Mouse (Mus musculus) kidney, adult 8-10 months (tissue): ENCODE results near the gene Limch1.

ENCODE experiments used
- DNase-seq, 2 experiments: peaks; one replicate each; pipeline ENCODE4 v3.0.0; 2022

The Limch1 gene

GRCm38 (mm10) chr5:66786621-66787061, 41.0 kb downstream of the Limch1 start:
- no peak for DNase-seq

GRCm38 (mm10) chr5:66789041-66789440, 43.4 kb downstream of the Limch1 start:
- DNase-seq: no peak

GRCm38 (mm10) chr5:66791161-66791560, 45.5 kb downstream of the Limch1 start:
- no peak for DNase-seq

GRCm38 (mm10) chr5:66793251-66793650, 47.6 kb downstream of the Limch1 start:
- no peak for DNase-seq

- peak; percentile 23 to 59 for DNase-seq
Observed at GRCm38 (mm10) chr5:66797326-66797725, 51.7 kb downstream of the Limch1 start.

- DNase-seq: no peak
Observed at GRCm38 (mm10) chr5:66798135-66798534, 52.5 kb downstream of the Limch1 start.

GRCm38 (mm10) chr5:66798591-66799003, 53.0 kb downstream of the Limch1 start:
- DNase-seq: peak; percentile 14 to 46

- peak in 1 of 2 experiments; percentile 14 for DNase-seq
Observed at GRCm38 (mm10) chr5:66800243-66800642, 54.6 kb downstream of the Limch1 start.

GRCm38 (mm10) chr5:66800977-66801376, 55.4 kb downstream of the Limch1 start:
- DNase-seq: no peak

- no peak for DNase-seq
Observed at GRCm38 (mm10) chr5:66802196-66802595, 56.6 kb downstream of the Limch1 start.

- no peak for DNase-seq
Observed at GRCm38 (mm10) chr5:66806335-66806734, 60.7 kb downstream of the Limch1 start.

GRCm38 (mm10) chr5:66807737-66808136, 62.1 kb downstream of the Limch1 start:
- DNase-seq: no peak

GRCm38 (mm10) chr5:66809016-66809570, 63.5 kb downstream of the Limch1 start:
- no peak for DNase-seq

GRCm38 (mm10) chr5:66810396-66810795, 64.8 kb downstream of the Limch1 start:
- no peak for DNase-seq

- DNase-seq: no peak
Observed at GRCm38 (mm10) chr5:66814674-66815073, 69.0 kb downstream of the Limch1 start.

- no peak for DNase-seq
Observed at GRCm38 (mm10) chr5:66815877-66816276, 70.2 kb downstream of the Limch1 start.

GRCm38 (mm10) chr5:66816751-66817150, 71.1 kb downstream of the Limch1 start:
- no peak for DNase-seq

GRCm38 (mm10) chr5:66817184-66817956, 71.7 kb downstream of the Limch1 start:
- DNase-seq: no peak

GRCm38 (mm10) chr5:66822500-66823205, 77.0 kb downstream of the Limch1 start:
- DNase-seq: no peak

GRCm38 (mm10) chr5:66825586-66825985, 80.0 kb downstream of the Limch1 start:
- no peak for DNase-seq

GRCm38 (mm10) chr5:66826844-66827243, 81.2 kb downstream of the Limch1 start:
- DNase-seq: no peak

GRCm38 (mm10) chr5:66829505-66829904, 83.9 kb downstream of the Limch1 start:
- no peak for DNase-seq

GRCm38 (mm10) chr5:66830206-66830605, 84.6 kb downstream of the Limch1 start:
- no peak for DNase-seq

- DNase-seq: no peak
Observed at GRCm38 (mm10) chr5:66834756-66835155, 89.1 kb downstream of the Limch1 start.
